Mouse (Mus musculus) A20 (cell line): Measurements from ENCODE around the gene Tbc1d1.
A peak's percentile ranks its signal among the peaks of the same experiment; 100 is the strongest.

ENCODE experiments used
- DNase-seq: peaks from one replicate; pipeline ENCODE4 v3.0.0-alpha.2; 2011; ENCODE audit warnings: low read depth, low spot score

Tbc1d1 gene

GRCm38 (mm10) chr5:64277646-64278191, 121.6 kb downstream of the Tbc1d1 start:
- DNase-seq: no peak

GRCm38 (mm10) chr5:64279668-64280067, 123.6 kb downstream of the Tbc1d1 start:
- no peak for DNase-seq

GRCm38 (mm10) chr5:64280191-64280590, 124.1 kb downstream of the Tbc1d1 start:
- DNase-seq: no peak

- DNase-seq: no peak
Observed at GRCm38 (mm10) chr5:64280613-64281012, 124.5 kb downstream of the Tbc1d1 start.

- no peak for DNase-seq
Observed at GRCm38 (mm10) chr5:64281674-64282073, 125.6 kb downstream of the Tbc1d1 start.

- DNase-seq: no peak
Observed at GRCm38 (mm10) chr5:64282594-64282993, 126.5 kb downstream of the Tbc1d1 start.

- DNase-seq: no peak
Observed at GRCm38 (mm10) chr5:64285289-64285688, 129.2 kb downstream of the Tbc1d1 start.

GRCm38 (mm10) chr5:64285851-64286250, 129.7 kb downstream of the Tbc1d1 start:
- DNase-seq: no peak

GRCm38 (mm10) chr5:64287287-64287686, 131.2 kb downstream of the Tbc1d1 start:
- DNase-seq: no peak

GRCm38 (mm10) chr5:64288031-64288928, 132.2 kb downstream of the Tbc1d1 start:
- DNase-seq: no peak

- peak; percentile 47 for DNase-seq
Observed at GRCm38 (mm10) chr5:64289202-64290060, 133.3 kb downstream of the Tbc1d1 start.

GRCm38 (mm10) chr5:64290061-64290345, 133.9 kb downstream of the Tbc1d1 start:
- no peak for DNase-seq

GRCm38 (mm10) chr5:64291657-64292056, 135.6 kb downstream of the Tbc1d1 start:
- DNase-seq: no peak

- no peak for DNase-seq
Observed at GRCm38 (mm10) chr5:64295621-64296020, 139.5 kb downstream of the Tbc1d1 start.

GRCm38 (mm10) chr5:64296328-64296727, 140.2 kb downstream of the Tbc1d1 start:
- DNase-seq: no peak

GRCm38 (mm10) chr5:64297100-64297499, 141.0 kb downstream of the Tbc1d1 start:
- DNase-seq: peak; percentile 67

- DNase-seq: no peak
Observed at GRCm38 (mm10) chr5:64298331-64299036, 142.4 kb downstream of the Tbc1d1 start.

- DNase-seq: no peak
Observed at GRCm38 (mm10) chr5:64299508-64300324, 143.6 kb downstream of the Tbc1d1 start.

- no peak for DNase-seq
Observed at GRCm38 (mm10) chr5:64301246-64301645, 145.1 kb downstream of the Tbc1d1 start.

- no peak for DNase-seq
Observed at GRCm38 (mm10) chr5:64307289-64307688, 151.2 kb downstream of the Tbc1d1 start.

- DNase-seq: no peak
Observed at GRCm38 (mm10) chr5:64312295-64312694, 156.2 kb downstream of the Tbc1d1 start.
